Mouse (Mus musculus) ES-E14 (cell line): ENCODE results near the gene Rabgap1l.

Experiments used
- HCFC1 ChIP-seq: IDR thresholded peaks from 2 replicates; pipeline ENCODE4 v1.6.1; 2012; ENCODE audit warnings: low read length, inconsistent platforms, borderline replicate concordance; ENCODE audit not compliant: insufficient read depth
- MAFK ChIP-seq: IDR thresholded peaks from 2 replicates; pipeline ENCODE4 v1.6.1; 2014; ENCODE audit warnings: mild to moderate bottlenecking, low read depth, low read length, inconsistent platforms; ENCODE audit not compliant: insufficient read depth
- ZC3H11A ChIP-seq: IDR thresholded peaks from 2 replicates; pipeline ENCODE4 v1.6.1; 2012; ENCODE audit warnings: low read depth, mild to moderate bottlenecking, inconsistent platforms, low read length, borderline replicate concordance
- ZNF384 ChIP-seq: IDR thresholded peaks from 2 replicates; pipeline ENCODE4 v1.6.1; 2012; ENCODE audit warnings: low read depth, low read length, inconsistent platforms

GRCm38 (mm10) chr1:160184506-160184905 lies 608.5 kb downstream of the Rabgap1l start:
- no peak for TF ChIP-seq MAFK
- no peak for TF ChIP-seq HCFC1
- no peak for TF ChIP-seq ZNF384
- no peak for TF ChIP-seq ZC3H11A
